Mouse (Mus musculus) bone marrow, adult 2 months (tissue): ENCODE results near the gene Tepsin. TPM values are rescaled to one million over a fixed set of nuclear protein-coding genes. Genes with fewer than 3 reads are reported as not detected.

Experiments used
- H3K27ac ChIP-seq: fragments of 200-500 bp; 2 replicates; pipeline ENCODE4 v1.5.1; 2012; ENCODE audit warnings: low read depth, mild to moderate bottlenecking, control low read depth, inconsistent platforms, low read length; ENCODE audit not compliant: control insufficient read depth, poor library complexity, insufficient read depth
- H3K4me1 ChIP-seq: fragments of 200-500 bp; 2 replicates; pipeline ENCODE4 v1.6.1; 2011; ENCODE audit warnings: low read length; ENCODE audit not compliant: control insufficient read depth, insufficient read depth
- H3K4me3 ChIP-seq: fragments of 200-500 bp; replicated peaks from 2 replicates; pipeline ENCODE3; 2011; ENCODE audit warnings: mild to moderate bottlenecking, low read depth, low read length, control low read depth; ENCODE audit not compliant: control insufficient read depth
- CTCF ChIP-seq: fragments of 200-500 bp; IDR thresholded peaks from 2 replicates; pipeline ENCODE4 v1.5.1; 2011; ENCODE audit warnings: low read length, control low read depth; ENCODE audit not compliant: control insufficient read depth, insufficient read depth
- POLR2A ChIP-seq: fragments of 200-500 bp; IDR thresholded peaks from 2 replicates; pipeline ENCODE4 v1.6.1; 2011; ENCODE audit warnings: low read depth, mild to moderate bottlenecking, control low read depth, low read length, borderline replicate concordance; ENCODE audit not compliant: control insufficient read depth
- WGBS: fragments of 180-500 bp; shearing (Covaris S2); methylation state at CpG from one replicate; pipeline ENCODE4 v1.1.7; 2018; 5-methylcytosine and 5-hydroxymethylcytosine counted together
- polyA plus RNA-seq: library from polyadenylated mRNA; stranded (reverse); fragments of >200 nt; gene quantifications from 2 replicates; pipeline ENCODE4 v1.2.4, GENCODE M21; 2011; ENCODE audit warnings: low replicate concordance; ENCODE audit not compliant: missing spikeins, insufficient read depth, insufficient read length

Tepsin gene
- polyA plus RNA-seq, 1 experiment, result 24.6 TPM

DNA sequence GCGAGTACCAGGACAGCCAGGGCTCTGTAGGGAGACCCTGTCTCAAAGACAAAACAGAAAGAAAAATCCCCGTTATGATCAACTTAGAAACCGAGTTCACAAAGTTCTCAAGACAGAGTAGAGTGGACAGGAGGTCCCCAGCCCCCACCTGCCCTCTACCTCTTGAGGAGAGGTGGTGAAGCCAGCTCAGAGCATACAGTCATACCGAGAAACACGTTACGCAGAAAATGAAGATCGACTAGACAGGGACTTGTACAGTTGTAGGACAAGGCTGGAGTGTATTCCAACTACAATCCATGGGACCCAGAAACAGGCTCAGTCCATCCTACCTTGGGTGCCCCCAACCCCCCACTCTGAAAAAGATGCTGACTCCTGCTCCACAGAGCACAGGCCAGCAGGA lies 20.6 kb upstream of the Tepsin start:
- TF ChIP-seq CTCF, result no peak
- no peak for TF ChIP-seq POLR2A
- Histone ChIP-seq H3K4me3 (no peak overlapping the region), H3K4me1 (no peaks in the 10 kb centered on the region), H3K27ac (no peak overlapping the region)
- 89% methylated on average over 7 of the region's 7 CpGs for WGBS

DNA sequence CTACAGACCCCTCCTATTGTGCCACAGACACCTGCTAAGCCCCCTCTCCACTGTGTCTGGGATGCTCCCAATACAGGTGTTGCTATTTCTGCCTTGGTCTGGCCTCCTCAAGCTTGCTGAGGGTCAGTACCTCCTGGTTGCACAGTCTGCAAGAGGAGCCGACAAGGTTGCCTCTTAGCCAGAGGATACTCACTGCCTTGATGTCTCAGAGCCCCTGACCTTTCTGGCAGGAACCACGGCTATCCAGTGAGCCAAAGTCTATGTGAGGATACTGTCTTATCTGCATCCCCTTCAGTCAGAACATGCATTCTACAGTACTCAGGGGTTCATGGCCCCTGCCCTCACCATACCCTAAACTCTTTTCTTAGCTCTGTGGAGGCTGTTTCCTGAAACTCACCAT lies 19.1 kb upstream of the Tepsin start:
- H3K4me3 ChIP-seq, result no peak overlapping the region
- 86% methylated on average over 2 of the region's 2 CpGs for WGBS
- TF ChIP-seq CTCF (no peak), POLR2A (no peak)
- H3K4me1 ChIP-seq, result no peaks in the 10 kb centered on the region
- no peak overlapping the region for H3K27ac ChIP-seq

DNA sequence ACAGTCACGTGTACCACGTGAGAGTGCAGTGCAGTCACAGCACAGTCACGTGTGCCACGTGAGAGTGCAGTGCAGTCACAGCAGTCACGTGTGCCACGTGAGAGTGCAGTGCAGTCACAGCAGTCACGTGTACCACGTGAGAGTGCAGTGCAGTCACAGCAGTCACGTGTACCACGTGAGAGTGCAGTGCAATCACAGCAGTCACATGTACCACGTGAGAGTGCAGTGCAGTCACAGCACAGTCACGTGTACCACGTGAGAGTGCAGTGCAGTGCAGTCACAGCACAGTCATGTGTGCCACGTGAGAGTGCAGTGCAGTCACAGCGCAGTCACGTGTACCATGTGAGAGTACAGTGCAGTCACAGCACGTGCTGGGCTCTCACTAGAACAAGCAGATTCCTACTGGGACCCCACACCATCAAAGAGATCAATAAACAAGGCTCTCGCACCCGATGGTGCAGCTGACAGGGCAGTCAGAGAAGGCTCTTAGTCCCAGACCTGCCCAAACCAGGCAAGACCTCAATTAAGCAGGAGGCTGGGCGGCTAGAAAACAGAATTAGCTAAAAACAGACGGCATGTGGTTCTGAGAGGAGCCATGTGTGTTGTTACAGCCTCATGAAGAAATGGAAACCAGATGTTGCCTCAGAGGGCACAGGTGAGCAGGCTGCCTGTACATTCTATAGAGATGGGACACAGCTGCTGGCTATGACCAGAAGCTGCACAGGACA lies 16.1 kb upstream of the Tepsin start:
- 92% methylated on average over 21 of the region's 21 CpGs for WGBS
- Histone ChIP-seq H3K4me1 (no peaks in the 10 kb centered on the region), H3K4me3 (no peak overlapping the region), H3K27ac (no peak overlapping the region)
- TF ChIP-seq POLR2A (no peak), CTCF (no peak)

- no peaks in the 10 kb centered on the region for H3K4me1 ChIP-seq
- H3K27ac ChIP-seq, result no peak overlapping the region
- WGBS, result 91% methylated on average over 4 of the region's 4 CpGs
- no peak overlapping the region for H3K4me3 ChIP-seq
- TF ChIP-seq CTCF, result no peak
- no peak for TF ChIP-seq POLR2A
Measured at GRCm38 (mm10) chr11:120112136-120112535, 13.6 kb upstream of the Tepsin start.

GRCm38 (mm10) chr11:120111033-120111432 lies 12.5 kb upstream of the Tepsin start:
- Histone ChIP-seq H3K4me3 (no peak overlapping the region), H3K27ac (no peak overlapping the region), H3K4me1 (no peaks in the 10 kb centered on the region)
- no peak for TF ChIP-seq POLR2A
- peak; percentile 93 for TF ChIP-seq CTCF
- 32% methylated on average over 2 of the region's 2 CpGs for WGBS

DNA sequence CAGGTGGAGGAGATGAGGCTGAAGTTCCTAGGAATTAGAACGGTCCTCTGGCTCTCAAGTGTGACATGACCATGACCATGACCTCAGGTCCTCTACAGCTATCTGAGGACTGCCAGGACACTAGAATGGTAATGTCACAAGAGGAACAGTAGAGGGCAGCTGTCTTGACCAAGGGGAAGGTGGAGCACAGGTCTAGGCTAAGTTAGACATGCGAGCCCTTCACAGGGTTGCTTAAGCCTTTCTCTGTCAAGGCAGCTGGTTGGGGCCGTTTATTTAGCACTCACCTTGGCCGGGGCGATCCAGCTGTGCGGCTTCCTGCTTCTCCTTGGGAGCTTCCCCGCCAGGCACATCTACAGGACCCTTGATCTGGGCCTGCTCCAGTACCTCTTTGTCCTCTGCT lies 12.0 kb upstream of the Tepsin start:
- Histone ChIP-seq H3K27ac (no peak overlapping the region), H3K4me1 (no peaks in the 10 kb centered on the region), H3K4me3 (no peak overlapping the region)
- 78% methylated on average over 7 of the region's 7 CpGs for WGBS
- TF ChIP-seq CTCF (peak; percentile 23; the same call in 1 of the 2 replicates), POLR2A (no peak)

GRCm38 (mm10) chr11:120109558-120110210 lies 11.2 kb upstream of the Tepsin start:
- no peaks in the 10 kb centered on the region for H3K4me1 ChIP-seq
- no peak overlapping the region for H3K27ac ChIP-seq
- 88% methylated on average over 14 of the region's 14 CpGs for WGBS
- H3K4me3 ChIP-seq, result no peak overlapping the region
- TF ChIP-seq CTCF (no peak), POLR2A (no peak)

DNA sequence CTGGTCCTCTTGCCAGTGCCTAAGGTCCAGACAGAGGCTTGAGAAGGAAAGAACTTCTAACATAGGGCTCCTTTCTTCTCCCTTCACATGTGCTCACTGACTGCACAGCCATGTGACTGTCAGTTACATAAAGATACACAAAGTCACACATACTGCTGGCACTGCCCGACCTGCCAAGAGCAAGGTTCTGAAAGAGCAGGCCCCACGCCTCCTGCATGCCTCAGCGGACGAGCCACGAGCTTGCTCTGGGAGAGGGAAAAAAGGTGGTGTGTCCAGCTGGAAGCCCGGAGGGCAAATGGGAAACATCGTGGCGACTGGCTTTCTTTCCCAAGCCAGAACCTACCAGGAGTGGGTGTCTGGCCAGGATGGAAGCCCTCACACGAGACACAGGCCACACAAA lies 9.3 kb upstream of the Tepsin start:
- Histone ChIP-seq H3K4me3 (no peak overlapping the region), H3K27ac (no peak overlapping the region), H3K4me1 (no peaks in the 10 kb centered on the region)
- no peak for TF ChIP-seq CTCF
- TF ChIP-seq POLR2A, result no peak
- 90% methylated on average over 9 of the region's 9 CpGs for WGBS
